Mouse (Mus musculus): ENCODE measurements around the gene Tgm7. TPM values are rescaled to one million over a fixed set of nuclear protein-coding genes. Genes with fewer than 3 reads are reported as not detected.
"Not testable (repeated sequence)": the region's sequence is repeated elsewhere in the genome, so short reads cannot be mapped to it uniquely, and the experiment has no call there.

The Tgm7 gene
- polyA plus RNA-seq, 1 experiment from 2014 or later = not detected

- Histone ChIP-seq H3K4me3 (replicated peaks) (no peak overlapping the region), H3K9me3 (no peaks in the 10 kb centered on the region), H3K4me2 (no peak overlapping the region), H3K27me3 (no peaks in the 10 kb centered on the region), H3K9ac (replicated peaks) (no peak overlapping the region), H3K4me1 (replicated peaks) (no peaks in the 10 kb centered on the region), H3K36me3 (no peaks in the 10 kb centered on the region), H3K27ac (no peak overlapping the region)
- ATAC-seq (ENCODE audit: insufficient number of reproducible peaks, insufficient read depth, low FRiP score, low TSS enrichment, low read depth) = no peak
- WGBS = 85% methylated on average over 1 of the region's 1 CpGs
These were observed 17.9 kb upstream of the Tgm7 start for GRCm38 (mm10) chr2:121127536-121127935.

GRCm38 (mm10) chr2:121126302-121126701, 16.7 kb upstream of the Tgm7 start:
- H3K36me3 ChIP-seq; H3K9ac ChIP-seq (replicated peaks); H3K4me1 ChIP-seq (replicated peaks); H3K9me3 ChIP-seq; H3K27me3 ChIP-seq; H3K4me2 ChIP-seq; H3K27ac ChIP-seq; H3K4me3 ChIP-seq (replicated peaks); ATAC-seq (ENCODE audit: insufficient number of reproducible peaks, insufficient read depth, low FRiP score, low TSS enrichment, low read depth): not testable (repeated sequence)
- WGBS = 93% methylated on average over 5 of the region's 5 CpGs

- no peak overlapping the region for H3K27ac ChIP-seq
- no peak overlapping the region for H3K9ac ChIP-seq (replicated peaks)
- no peak overlapping the region for H3K4me3 ChIP-seq (replicated peaks)
- peaks cover 3% of the 10 kb centered on the region; the same call in 1 of the 2 replicates for H3K27me3 ChIP-seq
- no peaks in the 10 kb centered on the region for H3K36me3 ChIP-seq
- no peaks in the 10 kb centered on the region for H3K9me3 ChIP-seq
- 74% methylated on average over 3 of the region's 3 CpGs for WGBS
- no peaks in the 10 kb centered on the region for H3K4me1 ChIP-seq (replicated peaks)
- ATAC-seq (ENCODE audit: insufficient number of reproducible peaks, insufficient read depth, low FRiP score, low TSS enrichment, low read depth) = no peak
- no peak overlapping the region for H3K4me2 ChIP-seq
These were observed 9.7 kb upstream of the Tgm7 start for GRCm38 (mm10) chr2:121119260-121119659.

- H3K9ac ChIP-seq (replicated peaks) = no peak overlapping the region
- H3K4me2 ChIP-seq = no peak overlapping the region
- H3K27me3 ChIP-seq = peaks cover 3% of the 10 kb centered on the region; the same call in 1 of the 2 replicates
- 83% methylated on average over 2 of the region's 2 CpGs for WGBS
- H3K9me3 ChIP-seq = no peaks in the 10 kb centered on the region
- no peak overlapping the region for H3K4me3 ChIP-seq (replicated peaks)
- H3K27ac ChIP-seq = no peak overlapping the region
- ATAC-seq (ENCODE audit: insufficient number of reproducible peaks, insufficient read depth, low FRiP score, low TSS enrichment, low read depth) = no peak
- no peaks in the 10 kb centered on the region for H3K36me3 ChIP-seq
- H3K4me1 ChIP-seq (replicated peaks) = no peaks in the 10 kb centered on the region
These were observed 5.8 kb upstream of the Tgm7 start for GRCm38 (mm10) chr2:121115418-121115817.

- Histone ChIP-seq H3K27me3 (no peaks in the 10 kb centered on the region), H3K9ac (replicated peaks) (no peak overlapping the region), H3K4me3 (replicated peaks) (no peak overlapping the region), H3K36me3 (no peaks in the 10 kb centered on the region), H3K4me1 (replicated peaks) (no peaks in the 10 kb centered on the region), H3K4me2 (no peak overlapping the region), H3K27ac (no peak overlapping the region), H3K9me3 (no peaks in the 10 kb centered on the region)
- no peak for ATAC-seq (ENCODE audit: insufficient number of reproducible peaks, insufficient read depth, low FRiP score, low TSS enrichment, low read depth)
These were observed 3.7 kb downstream of the Tgm7 start for GRCm38 (mm10) chr2:121105940-121106339.

- ATAC-seq (ENCODE audit: insufficient number of reproducible peaks, insufficient read depth, low FRiP score, low TSS enrichment, low read depth) = no peak
- no peak overlapping the region for H3K9ac ChIP-seq (replicated peaks)
- no peak overlapping the region for H3K4me2 ChIP-seq
- 36% methylated on average over 9 of the region's 9 CpGs for WGBS
- no peaks in the 10 kb centered on the region for H3K36me3 ChIP-seq
- H3K4me3 ChIP-seq (replicated peaks) = no peak overlapping the region
- no peaks in the 10 kb centered on the region for H3K4me1 ChIP-seq (replicated peaks)
- H3K9me3 ChIP-seq = no peaks in the 10 kb centered on the region
- no peaks in the 10 kb centered on the region for H3K27me3 ChIP-seq
- no peak overlapping the region for H3K27ac ChIP-seq
These were observed 7.5 kb downstream of the Tgm7 start for GRCm38 (mm10) chr2:121102051-121102450.

- no peak for ATAC-seq (ENCODE audit: insufficient number of reproducible peaks, insufficient read depth, low FRiP score, low TSS enrichment, low read depth)
- H3K4me1 ChIP-seq (replicated peaks) = no peaks in the 10 kb centered on the region
- H3K27me3 ChIP-seq = peaks cover 9% of the 10 kb centered on the region
- H3K36me3 ChIP-seq = no peaks in the 10 kb centered on the region
- 73% methylated on average over 4 of the region's 4 CpGs for WGBS
- H3K27ac ChIP-seq = no peak overlapping the region
- no peaks in the 10 kb centered on the region for H3K9me3 ChIP-seq
- no peak overlapping the region for H3K9ac ChIP-seq (replicated peaks)
- no peak overlapping the region for H3K4me3 ChIP-seq (replicated peaks)
- no peak overlapping the region for H3K4me2 ChIP-seq
These were observed 19.8 kb downstream of the Tgm7 start for GRCm38 (mm10) chr2:121089751-121090150.

- Histone ChIP-seq H3K36me3 (no peaks in the 10 kb centered on the region), H3K4me3 (replicated peaks) (no peak overlapping the region), H3K4me1 (replicated peaks) (no peaks in the 10 kb centered on the region), H3K4me2 (no peak overlapping the region), H3K9ac (replicated peaks) (no peak overlapping the region), H3K27me3 (peaks cover 9% of the 10 kb centered on the region), H3K27ac (no peak overlapping the region), H3K9me3 (no peaks in the 10 kb centered on the region)
- ATAC-seq (ENCODE audit: insufficient number of reproducible peaks, insufficient read depth, low FRiP score, low TSS enrichment, low read depth) = no peak
- WGBS = 80% methylated on average over 3 of the region's 3 CpGs
These were observed 21.1 kb downstream of the Tgm7 start for GRCm38 (mm10) chr2:121088507-121088906.

- Histone ChIP-seq H3K4me3 (replicated peaks) (no peak within 1 kb of the TSS), H3K9ac (replicated peaks) (no peak within 1 kb of the TSS), H3K4me2 (no peak within 1 kb of the TSS), H3K9me3 (no peaks in the 10 kb centered on the region), H3K4me1 (replicated peaks) (no peaks in the 10 kb centered on the region), H3K36me3 (no peaks in the 10 kb centered on the region), H3K27ac (no peak within 1 kb of the TSS), H3K27me3 (peaks cover 5% of the 10 kb centered on the region; the same call in 1 of the 2 replicates)
- no peak for ATAC-seq (ENCODE audit: insufficient number of reproducible peaks, insufficient read depth, low FRiP score, low TSS enrichment, low read depth)
- 60% methylated on average over 6 of the region's 6 CpGs for WGBS
These were observed 24.0 kb downstream of the Tgm7 start, which contains the start of gene Tgm5 for GRCm38 (mm10) chr2:121085480-121086185. Gene Tgm5 (minus strand): TSS chr2:121085841.

GRCm38 (mm10) chr2:121082626-121083025, 27.0 kb downstream of the Tgm7 start:
- no peak overlapping the region for H3K4me2 ChIP-seq
- no peaks in the 10 kb centered on the region for H3K36me3 ChIP-seq
- H3K27me3 ChIP-seq = peaks cover 5% of the 10 kb centered on the region
- H3K9me3 ChIP-seq = no peaks in the 10 kb centered on the region
- no peak for ATAC-seq (ENCODE audit: insufficient number of reproducible peaks, insufficient read depth, low FRiP score, low TSS enrichment, low read depth)
- no peak overlapping the region for H3K4me3 ChIP-seq (replicated peaks)
- 97% methylated on average over 1 of the region's 1 CpGs for WGBS
- no peaks in the 10 kb centered on the region for H3K4me1 ChIP-seq (replicated peaks)
- H3K27ac ChIP-seq = no peak overlapping the region
- H3K9ac ChIP-seq (replicated peaks) = no peak overlapping the region

- Histone ChIP-seq H3K4me3 (replicated peaks) (no peak overlapping the region), H3K4me2 (no peak overlapping the region), H3K4me1 (replicated peaks) (no peaks in the 10 kb centered on the region), H3K36me3 (no peaks in the 10 kb centered on the region), H3K9ac (replicated peaks) (no peak overlapping the region), H3K27ac (no peak overlapping the region), H3K27me3 (no peaks in the 10 kb centered on the region), H3K9me3 (no peaks in the 10 kb centered on the region)
- ATAC-seq (ENCODE audit: insufficient number of reproducible peaks, insufficient read depth, low FRiP score, low TSS enrichment, low read depth) = no peak
- 84% methylated on average over 7 of the region's 7 CpGs for WGBS
These were observed 34.8 kb downstream of the Tgm7 start for GRCm38 (mm10) chr2:121074747-121075146.

GRCm38 (mm10) chr2:121071871-121072270, 37.7 kb downstream of the Tgm7 start:
- no peaks in the 10 kb centered on the region for H3K36me3 ChIP-seq
- ATAC-seq (ENCODE audit: insufficient number of reproducible peaks, insufficient read depth, low FRiP score, low TSS enrichment, low read depth) = no peak

More at GRCm38 (mm10) chr2:121071871-121072270, 37.7 kb downstream of the Tgm7 start:
- Histone ChIP-seq H3K4me3 (replicated peaks) (no peak overlapping the region), H3K27me3 (no peaks in the 10 kb centered on the region), H3K27ac (no peak overlapping the region), H3K9ac (replicated peaks) (no peak overlapping the region), H3K4me1 (replicated peaks) (no peaks in the 10 kb centered on the region), H3K9me3 (no peaks in the 10 kb centered on the region), H3K4me2 (no peak overlapping the region)
- 80% methylated on average over 6 of the region's 6 CpGs for WGBS

All from limb, embryonic 12.5 days (tissue).